Mouse (Mus musculus): ENCODE data around the gene Ttc39a.

Gene Ttc39a

GRCm38 (mm10) chr4:109420138-109420795 lies 13.8 kb downstream of the Ttc39a start:
- WGBS: 87% methylated on average over 8 of the region's 8 CpGs

- 83% methylated on average over 7 of the region's 7 CpGs for WGBS
These were observed 15.2 kb downstream of the Ttc39a start for GRCm38 (mm10) chr4:109421608-109422007.

- WGBS: 95% methylated on average over 6 of the region's 6 CpGs
These were observed 16.0 kb downstream of the Ttc39a start for GRCm38 (mm10) chr4:109422436-109422835.

DNA sequence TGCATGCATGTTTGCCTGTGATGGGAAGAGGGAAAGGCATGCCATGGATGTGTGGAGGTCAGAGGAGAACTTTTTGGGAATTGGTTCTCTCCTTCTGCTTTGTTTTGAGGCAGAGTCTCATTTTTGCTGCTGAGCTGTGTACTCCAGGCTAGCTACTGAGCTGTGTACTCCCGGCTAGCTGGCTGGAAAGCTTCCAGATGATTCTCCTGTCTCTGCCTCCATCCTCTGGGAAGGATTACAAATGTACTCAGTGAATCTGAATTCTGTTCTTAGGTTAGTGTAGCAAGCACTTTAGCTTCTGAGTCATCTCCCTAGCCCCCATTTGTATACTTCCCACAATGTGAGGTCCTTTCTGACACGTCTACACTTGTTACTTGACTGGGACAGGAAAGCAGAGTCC lies 17.0 kb downstream of the Ttc39a start:
- 45% methylated on average over 2 of the region's 2 CpGs for WGBS

- 61% methylated on average over 1 of the region's 1 CpGs for WGBS
These were observed 20.6 kb downstream of the Ttc39a start for GRCm38 (mm10) chr4:109427058-109427457.

- 85% methylated on average over 7 of the region's 7 CpGs for WGBS
These were observed 23.8 kb downstream of the Ttc39a start for GRCm38 (mm10) chr4:109430250-109430649.

GRCm38 (mm10) chr4:109430854-109431253 lies 24.4 kb downstream of the Ttc39a start:
- 52% methylated on average over 13 of the region's 13 CpGs for WGBS

DNA sequence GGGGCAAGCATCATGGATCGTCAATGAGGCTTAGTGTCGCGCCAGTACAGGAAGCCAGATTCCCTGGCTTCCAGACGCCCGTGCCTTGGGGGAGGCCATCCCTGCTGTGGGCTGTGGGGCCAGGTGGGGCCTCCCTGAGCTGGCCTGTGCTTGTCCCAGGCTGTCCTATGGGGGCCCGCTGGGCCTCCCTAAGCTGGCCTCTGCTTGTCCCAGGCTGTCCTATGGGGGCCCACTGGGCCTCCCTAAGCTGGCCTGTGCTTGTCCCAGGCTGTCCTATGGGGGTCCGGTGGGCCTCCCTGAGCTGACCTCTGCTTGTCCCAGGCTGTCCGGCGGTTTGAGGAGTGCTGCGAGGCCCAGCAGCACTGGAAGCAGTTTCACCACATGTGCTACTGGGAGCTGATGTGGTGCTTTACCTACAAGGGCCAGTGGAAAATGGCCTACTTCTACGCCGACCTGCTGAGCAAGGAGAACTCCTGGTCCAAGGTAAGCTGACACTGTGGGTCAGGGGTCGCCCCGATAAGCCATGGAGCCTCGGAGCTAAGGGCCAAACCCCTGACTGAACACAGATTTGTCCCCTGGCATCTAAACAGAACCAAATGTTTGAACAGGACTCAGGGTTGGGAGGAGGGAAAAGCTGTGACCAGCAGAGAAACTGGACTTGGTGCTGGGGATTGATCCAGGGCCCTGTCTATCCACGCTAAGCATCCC lies 26.4 kb downstream of the Ttc39a start:
- 81% methylated on average over 16 of the region's 16 CpGs for WGBS

DNA sequence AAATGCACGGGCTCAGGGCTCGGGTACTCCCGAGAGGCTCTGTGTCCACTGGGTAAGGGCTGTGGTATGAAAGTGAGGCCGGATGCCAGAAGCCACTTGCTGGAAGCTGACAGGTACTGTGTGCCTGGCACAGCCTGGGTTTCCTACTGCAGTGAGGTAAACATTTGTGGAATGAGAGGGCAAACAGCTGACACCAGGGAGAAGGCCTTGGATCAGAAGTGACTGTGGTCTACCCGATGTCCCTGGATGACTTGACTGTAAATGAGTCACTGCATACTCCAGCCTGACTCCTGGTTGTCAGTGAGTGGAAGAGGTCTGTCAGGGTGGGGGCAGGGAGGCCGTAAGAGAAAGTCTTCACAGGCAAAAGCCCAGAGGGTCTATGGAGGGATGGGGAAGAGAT lies 27.2 kb downstream of the Ttc39a start:
- WGBS: 74% methylated on average over 6 of the region's 6 CpGs

DNA sequence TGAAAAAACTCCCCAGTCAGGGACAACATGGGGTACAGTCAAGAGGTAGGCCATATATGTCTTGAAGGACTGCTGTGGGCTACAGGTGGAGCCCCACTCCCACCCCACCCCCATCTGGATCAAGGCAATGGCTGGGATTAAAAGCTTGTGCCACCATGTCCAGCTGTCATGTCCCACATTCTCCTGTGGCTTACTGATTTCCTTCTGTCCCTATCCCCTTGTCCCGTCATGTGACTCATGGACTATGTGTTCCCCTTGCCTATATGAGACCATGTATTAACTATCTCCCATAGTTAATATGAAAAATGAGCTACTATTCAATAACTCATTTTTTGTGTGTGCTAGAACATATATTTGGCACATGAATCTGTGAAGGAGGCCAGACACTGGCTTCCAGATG lies 27.8 kb downstream of the Ttc39a start:
- 92% methylated on average over 1 of the region's 1 CpGs for WGBS

DNA sequence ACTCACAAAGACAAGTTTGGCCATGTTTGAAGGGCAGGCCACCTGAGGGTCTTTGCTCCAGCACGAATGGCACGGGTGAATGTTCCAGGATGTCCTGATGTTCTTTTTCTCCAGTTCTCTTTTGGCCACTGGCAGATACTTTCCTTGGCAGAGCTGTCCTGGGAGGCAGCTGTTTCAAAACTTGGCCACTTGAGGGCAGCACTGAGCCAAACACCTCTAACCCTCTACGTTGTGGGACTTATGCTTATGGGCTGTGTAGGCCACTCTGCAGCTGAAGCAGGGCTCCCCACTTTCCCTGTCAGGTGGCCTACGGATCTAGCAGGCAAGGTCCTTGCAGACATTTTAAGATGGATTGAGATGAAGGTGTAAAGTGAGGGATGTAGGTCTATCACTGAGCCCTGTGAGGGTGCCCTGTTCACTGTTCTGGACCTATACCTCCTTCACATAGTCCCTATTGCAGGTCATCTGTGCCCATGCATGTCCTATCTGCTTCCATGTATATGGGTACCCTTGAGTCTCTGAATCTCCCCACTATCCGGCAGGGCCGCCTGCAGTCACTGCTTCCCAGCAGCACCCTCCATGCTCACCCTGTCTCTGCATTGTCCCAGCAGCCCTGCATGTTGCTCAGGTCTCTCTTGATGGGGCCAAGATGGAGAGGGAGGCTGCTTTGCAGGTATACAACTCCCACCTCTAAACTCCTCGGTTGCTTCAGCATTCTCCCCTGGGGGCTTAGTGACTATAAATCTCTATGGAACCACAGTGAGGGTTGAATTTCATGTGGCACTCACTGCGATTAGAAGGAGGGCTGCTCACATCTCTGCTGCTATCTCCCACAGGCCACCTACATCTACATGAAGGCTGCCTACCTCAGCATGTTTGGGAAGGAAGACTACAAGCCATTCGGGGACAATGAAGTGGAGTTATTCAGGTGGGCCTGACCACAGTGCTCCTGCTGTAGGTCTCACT lies 31.8 kb downstream of the Ttc39a start:
- WGBS: 56% methylated on average over 9 of the region's 9 CpGs

DNA sequence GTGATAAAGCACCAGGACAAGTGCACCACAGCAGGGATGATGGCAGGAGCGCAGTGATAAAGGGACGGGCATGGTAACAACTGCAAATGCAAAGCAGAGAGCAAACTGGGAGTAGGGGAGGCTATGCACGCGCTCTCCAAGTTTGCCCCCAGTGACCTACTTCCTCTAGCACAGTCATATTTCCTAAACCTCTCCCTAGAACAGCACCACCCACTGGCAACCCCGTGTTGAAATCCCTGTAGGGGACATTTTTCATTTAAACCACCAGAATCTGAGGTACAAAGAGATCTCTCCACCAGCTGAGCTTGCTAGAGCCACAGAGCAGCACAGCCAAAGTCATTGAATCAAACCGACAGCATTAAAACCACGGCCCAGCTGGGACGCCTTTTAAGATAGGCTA lies 32.7 kb downstream of the Ttc39a start:
- 79% methylated on average over 8 of the region's 8 CpGs for WGBS

GRCm38 (mm10) chr4:109439825-109440248 lies 33.4 kb downstream of the Ttc39a start:
- WGBS: 81% methylated on average over 3 of the region's 3 CpGs

DNA sequence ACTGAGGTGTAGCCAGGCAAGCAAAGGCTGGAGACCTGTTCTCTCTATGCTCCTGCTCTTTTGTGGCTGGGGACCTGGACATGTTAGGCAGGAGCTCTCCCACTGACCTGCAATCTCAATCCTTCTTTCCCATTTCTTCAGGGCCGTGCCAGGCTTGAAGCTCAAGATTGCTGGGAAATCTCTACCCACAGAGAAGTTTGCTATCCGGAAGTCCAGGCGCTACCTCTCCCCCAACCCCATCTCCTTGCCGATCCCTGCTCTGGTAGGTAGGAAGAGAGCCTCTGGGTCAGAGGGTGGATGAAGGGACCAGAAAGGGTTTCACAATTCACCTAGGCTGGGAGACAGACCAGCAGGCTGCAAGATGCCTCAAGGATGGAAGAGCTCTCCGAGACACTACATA lies 34.0 kb downstream of the Ttc39a start:
- 96% methylated on average over 5 of the region's 5 CpGs for WGBS

GRCm38 (mm10) chr4:109441000-109441399 lies 34.6 kb downstream of the Ttc39a start:
- WGBS: 64% methylated on average over 3 of the region's 3 CpGs

- WGBS: 83% methylated on average over 7 of the region's 7 CpGs
These were observed 35.7 kb downstream of the Ttc39a start for GRCm38 (mm10) chr4:109442126-109442525.

- 39% methylated on average over 4 of the region's 4 CpGs for WGBS
These were observed 36.2 kb downstream of the Ttc39a start for GRCm38 (mm10) chr4:109442649-109443048.

DNA sequence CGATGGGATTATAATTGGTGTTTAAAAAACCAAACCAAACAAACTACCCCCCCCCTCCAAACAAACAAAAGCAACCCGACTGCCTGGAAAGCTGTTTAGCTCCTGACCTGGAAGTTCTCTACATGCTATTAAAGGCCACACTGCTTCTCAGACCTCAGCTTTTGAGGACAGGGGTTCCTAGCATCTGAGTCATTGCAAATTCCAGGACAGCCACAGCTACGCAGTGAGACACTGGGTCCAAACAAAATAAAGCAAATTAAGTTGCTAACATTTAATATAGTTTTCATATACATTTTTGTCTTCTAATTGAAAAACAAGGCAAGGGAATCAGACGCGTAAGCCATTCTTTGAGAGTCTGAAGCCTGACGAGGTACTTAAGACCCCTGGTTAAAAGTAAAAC lies 38.0 kb downstream of the Ttc39a start:
- WGBS: 70% methylated on average over 6 of the region's 6 CpGs

GRCm38 (mm10) chr4:109444951-109445350 lies 38.5 kb downstream of the Ttc39a start:
- 37% methylated on average over 2 of the region's 2 CpGs for WGBS

- WGBS: 62% methylated on average over 2 of the region's 2 CpGs
These were observed 39.0 kb downstream of the Ttc39a start for GRCm38 (mm10) chr4:109445397-109445796.

GRCm38 (mm10) chr4:109445956-109446355 lies 39.5 kb downstream of the Ttc39a start:
- 80% methylated on average over 1 of the region's 1 CpGs for WGBS

DNA sequence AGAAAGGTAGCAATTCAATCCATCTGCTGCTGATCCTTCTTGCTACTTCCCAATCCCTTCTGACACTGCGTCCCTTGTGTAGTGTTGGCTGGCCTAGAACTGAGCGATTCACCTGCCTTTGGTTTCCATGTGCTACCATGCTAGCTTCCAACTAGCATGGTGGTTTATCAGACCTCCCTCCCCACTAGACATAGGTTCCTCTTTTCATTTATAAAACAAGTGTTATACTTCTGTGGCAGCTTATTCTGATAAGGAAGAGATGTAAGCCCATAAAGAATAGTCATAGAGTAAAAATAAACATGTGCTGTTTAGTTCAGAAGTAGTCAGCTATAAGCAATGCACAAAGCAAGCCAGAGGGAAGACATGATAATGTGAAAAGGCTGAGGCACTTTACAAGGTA lies 42.1 kb downstream of the Ttc39a start:
- 98% methylated on average over 2 of the region's 2 CpGs for WGBS
